Mouse (Mus musculus): Measurements from ENCODE around the gene Zfp704. TPM values are rescaled to one million over a fixed set of nuclear protein-coding genes. Genes with fewer than 3 reads are reported as not detected.

Gene Zfp704
- polyA plus RNA-seq, 1 experiment from 2014 or later: 14.8 TPM

- no peak for ATAC-seq (ENCODE audit: low FRiP score, low TSS enrichment)
- Histone ChIP-seq H3K9ac (ENCODE audit: low read depth, low read length) (no peak overlapping the region), H3K4me2 (replicated peaks; ENCODE audit: low read depth, low read length) (no peak overlapping the region), H3K27ac (ENCODE audit: low read depth, low read length) (no peak overlapping the region), H3K27me3 (ENCODE audit: control insufficient read depth, insufficient read depth, low read length) (no peaks in the 10 kb centered on the region), H3K36me3 (ENCODE audit: control insufficient read depth, insufficient read depth, low read length) (no peaks in the 10 kb centered on the region), H3K4me1 (ENCODE audit: control insufficient read depth, insufficient read depth, low read length) (no peaks in the 10 kb centered on the region), H3K9me3 (ENCODE audit: control insufficient read depth, low read length) (no peaks in the 10 kb centered on the region), H3K4me3 (ENCODE audit: low read length) (no peak overlapping the region)
- WGBS: 90% methylated on average over 4 of the region's 4 CpGs
These were observed 182.1 kb downstream of the Zfp704 start for GRCm38 (mm10) chr3:9427826-9428225.

GRCm38 (mm10) chr3:9425661-9426060, 184.2 kb downstream of the Zfp704 start:
- Histone ChIP-seq H3K9ac (ENCODE audit: low read depth, low read length) (no peak overlapping the region), H3K4me1 (ENCODE audit: control insufficient read depth, insufficient read depth, low read length) (no peaks in the 10 kb centered on the region), H3K36me3 (ENCODE audit: control insufficient read depth, insufficient read depth, low read length) (no peaks in the 10 kb centered on the region), H3K4me2 (replicated peaks; ENCODE audit: low read depth, low read length) (no peak overlapping the region), H3K27ac (ENCODE audit: low read depth, low read length) (no peak overlapping the region), H3K4me3 (ENCODE audit: low read length) (no peak overlapping the region), H3K9me3 (ENCODE audit: control insufficient read depth, low read length) (no peaks in the 10 kb centered on the region), H3K27me3 (ENCODE audit: control insufficient read depth, insufficient read depth, low read length) (no peaks in the 10 kb centered on the region)
- no peak for ATAC-seq (ENCODE audit: low FRiP score, low TSS enrichment)
- WGBS: 93% methylated on average over 5 of the region's 5 CpGs

- WGBS: 89% methylated on average over 6 of the region's 6 CpGs
- Histone ChIP-seq H3K9me3 (ENCODE audit: control insufficient read depth, low read length) (no peaks in the 10 kb centered on the region), H3K4me1 (ENCODE audit: control insufficient read depth, insufficient read depth, low read length) (no peaks in the 10 kb centered on the region), H3K9ac (ENCODE audit: low read depth, low read length) (no peak overlapping the region), H3K36me3 (ENCODE audit: control insufficient read depth, insufficient read depth, low read length) (no peaks in the 10 kb centered on the region), H3K4me3 (ENCODE audit: low read length) (no peak overlapping the region), H3K27ac (ENCODE audit: low read depth, low read length) (no peak overlapping the region), H3K4me2 (replicated peaks; ENCODE audit: low read depth, low read length) (no peak overlapping the region), H3K27me3 (ENCODE audit: control insufficient read depth, insufficient read depth, low read length) (no peaks in the 10 kb centered on the region)
- ATAC-seq (ENCODE audit: low FRiP score, low TSS enrichment): no peak
These were observed 185.2 kb downstream of the Zfp704 start for GRCm38 (mm10) chr3:9424637-9425036.

- no peaks in the 10 kb centered on the region for H3K9me3 ChIP-seq (ENCODE audit: control insufficient read depth, low read length)
- H3K36me3 ChIP-seq (ENCODE audit: control insufficient read depth, insufficient read depth, low read length): no peaks in the 10 kb centered on the region
- no peak overlapping the region for H3K9ac ChIP-seq (ENCODE audit: low read depth, low read length)
- no peaks in the 10 kb centered on the region for H3K27me3 ChIP-seq (ENCODE audit: control insufficient read depth, insufficient read depth, low read length)
- no peaks in the 10 kb centered on the region for H3K4me1 ChIP-seq (ENCODE audit: control insufficient read depth, insufficient read depth, low read length)
- no peak overlapping the region for H3K4me2 ChIP-seq (replicated peaks; ENCODE audit: low read depth, low read length)
- H3K27ac ChIP-seq (ENCODE audit: low read depth, low read length): no peak overlapping the region
- H3K4me3 ChIP-seq (ENCODE audit: low read length): no peak overlapping the region
- no peak for ATAC-seq (ENCODE audit: low FRiP score, low TSS enrichment)
- WGBS: 93% methylated on average over 6 of the region's 6 CpGs
These were observed 186.2 kb downstream of the Zfp704 start for GRCm38 (mm10) chr3:9423669-9424068.

- ATAC-seq (ENCODE audit: low FRiP score, low TSS enrichment): no peak
- Histone ChIP-seq H3K9ac (ENCODE audit: low read depth, low read length) (no peak overlapping the region), H3K4me1 (ENCODE audit: control insufficient read depth, insufficient read depth, low read length) (no peaks in the 10 kb centered on the region; the same call in 1 of the 2 replicates), H3K4me2 (replicated peaks; ENCODE audit: low read depth, low read length) (no peak overlapping the region), H3K4me3 (ENCODE audit: low read length) (no peak overlapping the region), H3K27me3 (ENCODE audit: control insufficient read depth, insufficient read depth, low read length) (no peaks in the 10 kb centered on the region), H3K36me3 (ENCODE audit: control insufficient read depth, insufficient read depth, low read length) (no peaks in the 10 kb centered on the region), H3K27ac (ENCODE audit: low read depth, low read length) (no peak overlapping the region), H3K9me3 (ENCODE audit: control insufficient read depth, low read length) (no peaks in the 10 kb centered on the region; the same call in 1 of the 2 replicates)
- WGBS: 87% methylated on average over 4 of the region's 4 CpGs
These were observed 201.0 kb downstream of the Zfp704 start for GRCm38 (mm10) chr3:9408896-9409295.

- Histone ChIP-seq H3K27ac (ENCODE audit: low read depth, low read length) (no peak overlapping the region), H3K4me1 (ENCODE audit: control insufficient read depth, insufficient read depth, low read length) (peaks cover 3% of the 10 kb centered on the region; the same call in 1 of the 2 replicates), H3K4me2 (replicated peaks; ENCODE audit: low read depth, low read length) (no peak overlapping the region), H3K4me3 (ENCODE audit: low read length) (no peak overlapping the region), H3K9me3 (ENCODE audit: control insufficient read depth, low read length) (no peaks in the 10 kb centered on the region), H3K36me3 (ENCODE audit: control insufficient read depth, insufficient read depth, low read length) (no peaks in the 10 kb centered on the region), H3K9ac (ENCODE audit: low read depth, low read length) (no peak overlapping the region), H3K27me3 (ENCODE audit: control insufficient read depth, insufficient read depth, low read length) (no peaks in the 10 kb centered on the region)
- no peak for ATAC-seq (ENCODE audit: low FRiP score, low TSS enrichment)
- WGBS: 86% methylated on average over 10 of the region's 10 CpGs
These were observed 202.1 kb downstream of the Zfp704 start for GRCm38 (mm10) chr3:9407801-9408200.

GRCm38 (mm10) chr3:9407119-9407546, 202.8 kb downstream of the Zfp704 start:
- H3K27ac ChIP-seq (ENCODE audit: low read depth, low read length): no peak overlapping the region
- no peak overlapping the region for H3K4me3 ChIP-seq (ENCODE audit: low read length)
- no peaks in the 10 kb centered on the region for H3K27me3 ChIP-seq (ENCODE audit: control insufficient read depth, insufficient read depth, low read length)
- no peak overlapping the region for H3K9ac ChIP-seq (ENCODE audit: low read depth, low read length)
- H3K4me2 ChIP-seq (replicated peaks; ENCODE audit: low read depth, low read length): no peak overlapping the region
- no peak for ATAC-seq (ENCODE audit: low FRiP score, low TSS enrichment)
- H3K9me3 ChIP-seq (ENCODE audit: control insufficient read depth, low read length): no peaks in the 10 kb centered on the region
- H3K36me3 ChIP-seq (ENCODE audit: control insufficient read depth, insufficient read depth, low read length): no peaks in the 10 kb centered on the region
- H3K4me1 ChIP-seq (ENCODE audit: control insufficient read depth, insufficient read depth, low read length): peaks cover 5% of the 10 kb centered on the region; the same call in 1 of the 2 replicates
- WGBS: 29% methylated on average over 9 of the region's 9 CpGs

- Histone ChIP-seq H3K27me3 (ENCODE audit: control insufficient read depth, insufficient read depth, low read length) (no peaks in the 10 kb centered on the region), H3K9me3 (ENCODE audit: control insufficient read depth, low read length) (no peaks in the 10 kb centered on the region), H3K9ac (ENCODE audit: low read depth, low read length) (no peak overlapping the region), H3K4me3 (ENCODE audit: low read length) (no peak overlapping the region), H3K4me1 (ENCODE audit: control insufficient read depth, insufficient read depth, low read length) (peaks cover 8% of the 10 kb centered on the region; the same call in 1 of the 2 replicates), H3K36me3 (ENCODE audit: control insufficient read depth, insufficient read depth, low read length) (no peaks in the 10 kb centered on the region), H3K27ac (ENCODE audit: low read depth, low read length) (no peak overlapping the region), H3K4me2 (replicated peaks; ENCODE audit: low read depth, low read length) (no peak overlapping the region)
- ATAC-seq (ENCODE audit: low FRiP score, low TSS enrichment): no peak
- 72% methylated on average over 9 of the region's 9 CpGs for WGBS
These were observed 204.5 kb downstream of the Zfp704 start for GRCm38 (mm10) chr3:9405341-9405740.

- no peak for ATAC-seq (ENCODE audit: low FRiP score, low TSS enrichment)
- Histone ChIP-seq H3K27me3 (ENCODE audit: control insufficient read depth, insufficient read depth, low read length) (no peaks in the 10 kb centered on the region), H3K4me1 (ENCODE audit: control insufficient read depth, insufficient read depth, low read length) (peaks cover 8% of the 10 kb centered on the region; the same call in 1 of the 2 replicates), H3K36me3 (ENCODE audit: control insufficient read depth, insufficient read depth, low read length) (no peaks in the 10 kb centered on the region), H3K9me3 (ENCODE audit: control insufficient read depth, low read length) (no peaks in the 10 kb centered on the region), H3K9ac (ENCODE audit: low read depth, low read length) (no peak overlapping the region), H3K27ac (ENCODE audit: low read depth, low read length) (no peak overlapping the region), H3K4me3 (ENCODE audit: low read length) (no peak overlapping the region), H3K4me2 (replicated peaks; ENCODE audit: low read depth, low read length) (no peak overlapping the region)
- WGBS: 67% methylated on average over 5 of the region's 5 CpGs
These were observed 206.4 kb downstream of the Zfp704 start for GRCm38 (mm10) chr3:9403255-9404050.

Measured in kidney, embryonic 14.5 days (tissue).